Mouse (Mus musculus) lung, embryonic 14.5 days (tissue): ENCODE data around the gene Mfsd1. TPM values are rescaled to one million over a fixed set of nuclear protein-coding genes. Genes with fewer than 3 reads are reported as not detected.

ENCODE experiments used
- ATAC-seq: fragments of 200-750 bp; cut with Nextera tagmentation; 2 replicates; pipeline ENCODE4 v1.8.0; 2017; ENCODE audit warnings: mild to moderate bottlenecking, moderate TSS enrichment, moderate library complexity; ENCODE audit not compliant: insufficient read depth
- DNase-seq: peaks from one replicate; pipeline ENCODE4 v3.0.0-alpha.2; 2015
- H3K27ac ChIP-seq: fragments of 300-500 bp; sonication (generic); 2 replicates; pipeline ENCODE4 v1.5.1; 2014; ENCODE audit warnings: low read depth, mild to moderate bottlenecking, moderate library complexity
- H3K27me3 ChIP-seq: fragments of 300-500 bp; sonication (generic); 2 replicates; pipeline ENCODE4 v1.6.1; 2014; ENCODE audit warnings: low read length, control low read depth; ENCODE audit not compliant: insufficient read depth
- H3K36me3 ChIP-seq: fragments of 300-500 bp; sonication (generic); 2 replicates; pipeline ENCODE4 v1.6.1; 2014; ENCODE audit warnings: control low read depth; ENCODE audit not compliant: insufficient read depth
- H3K4me1 ChIP-seq: fragments of 300-500 bp; sonication (generic); 2 replicates; pipeline ENCODE4 v1.6.1; 2014; ENCODE audit warnings: antibody characterized with exemption, control low read depth; ENCODE audit not compliant: insufficient read depth
- H3K4me2 ChIP-seq: fragments of 300-500 bp; sonication (generic); 2 replicates; pipeline ENCODE4 v1.6.1; 2014; ENCODE audit warnings: mild to moderate bottlenecking
- H3K4me3 ChIP-seq: fragments of 300-500 bp; sonication (generic); 2 replicates; pipeline ENCODE4 v1.5.1; 2014; ENCODE audit warnings: low read depth, low read length
- H3K9ac ChIP-seq: fragments of 300-500 bp; sonication (generic); 2 replicates; pipeline ENCODE4 v1.6.1; 2014
- H3K9me3 ChIP-seq: fragments of 300-500 bp; sonication (generic); 2 replicates; pipeline ENCODE4 v1.6.1; 2016; ENCODE audit warnings: low read depth, low read length, control low read depth
- CTCF ChIP-seq: IDR thresholded peaks from 2 replicates; pipeline ENCODE4 v1.5.1; 2016; ENCODE audit warnings: antibody characterized with exemption, low read depth
- WGBS: fragments of 180-500 bp; shearing (Covaris S2); extraction: QIAGEN DNeasy Blood & Tissue Kit; methylation state at CpG from one replicate; pipeline ENCODE4 v1.1.7; 2014; 5-methylcytosine and 5-hydroxymethylcytosine counted together
- polyA plus RNA-seq: library from polyadenylated mRNA; unstranded; fragments of >200 nt; fragmentation: Nextera tagmentation; extraction: Ambion mirVana; gene quantifications from 2 replicates; pipeline ENCODE4 v1.2.1, GENCODE M21; 2014

Gene Mfsd1
- polyA plus RNA-seq, 1 experiment from 2014 or later = 54.4 TPM

- no peak for TF ChIP-seq CTCF
- H3K9me3 ChIP-seq = no peaks in the 10 kb centered on the region
- no peaks in the 10 kb centered on the region for H3K4me1 ChIP-seq
- 85% methylated on average over 6 of the region's 6 CpGs for WGBS
- no peak for DNase-seq
- no peaks in the 10 kb centered on the region for H3K27me3 ChIP-seq
- H3K27ac ChIP-seq = no peak overlapping the region
- H3K36me3 ChIP-seq = no peaks in the 10 kb centered on the region
- no peak overlapping the region for H3K4me3 ChIP-seq
- H3K4me2 ChIP-seq = no peak overlapping the region
- no peak for ATAC-seq
- H3K9ac ChIP-seq = no peak overlapping the region
Observed at GRCm38 (mm10) chr3:67576724-67577123, 5.8 kb upstream of the Mfsd1 start.

DNA sequence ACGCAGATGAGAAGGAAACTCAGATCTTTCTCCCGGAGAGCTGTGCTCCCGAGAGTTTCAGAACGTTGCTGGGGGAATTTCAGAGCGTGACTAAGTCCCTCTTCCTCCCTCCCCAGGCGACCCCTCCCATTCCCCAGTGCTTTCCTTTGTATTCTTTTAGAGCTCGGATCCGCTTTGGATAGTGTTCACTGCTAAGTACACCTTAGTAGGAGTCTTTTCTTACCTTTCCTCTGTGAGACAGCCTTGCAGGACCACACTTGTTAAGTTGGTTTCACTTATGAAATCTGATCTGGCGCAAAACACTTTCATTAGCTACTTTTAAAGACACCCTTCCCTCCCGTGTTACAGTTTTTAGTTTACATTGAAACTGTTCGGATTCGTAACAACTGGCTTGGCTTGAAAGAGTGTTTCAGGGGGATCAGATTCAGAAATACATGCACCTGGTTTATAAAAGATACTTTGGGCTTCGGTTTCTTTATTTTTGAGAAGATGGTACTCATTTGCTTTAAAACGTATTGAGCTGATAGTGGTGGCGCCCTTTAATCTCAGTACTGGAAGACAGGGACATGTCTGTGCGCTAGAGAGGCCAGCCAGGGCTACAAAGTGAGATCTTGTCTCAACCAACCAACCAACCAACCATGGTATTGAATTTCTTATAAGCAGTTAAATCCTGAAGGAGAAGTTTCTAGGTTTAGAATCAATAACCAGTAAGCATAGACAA is 744 bp downstream of the Mfsd1 start:
- WGBS = 14% methylated on average over 16 of the region's 16 CpGs
- DNase-seq (no peak), ATAC-seq (peak; percentile 41; the same call in 1 of the 2 replicates)
- no peaks in the 10 kb centered on the region for H3K9me3 ChIP-seq
- H3K4me2 ChIP-seq = peak overlapping the region; percentile 92
- no peak overlapping the region for H3K27ac ChIP-seq
- H3K4me3 ChIP-seq = peak overlapping the region; percentile 83
- H3K4me1 ChIP-seq = peaks cover 7% of the 10 kb centered on the region
- peak overlapping the region; percentile 68 for H3K9ac ChIP-seq
- H3K36me3 ChIP-seq = peaks cover 4% of the 10 kb centered on the region; the same call in 1 of the 2 replicates
- H3K27me3 ChIP-seq = no peaks in the 10 kb centered on the region
- no peak for TF ChIP-seq CTCF

- WGBS = 69% methylated on average over 6 of the region's 6 CpGs
- peak overlapping the region; percentile 92 for H3K4me2 ChIP-seq
- peaks cover 8% of the 10 kb centered on the region; the same call in 1 of the 2 replicates for H3K36me3 ChIP-seq
- H3K27ac ChIP-seq = no peak overlapping the region
- H3K4me3 ChIP-seq = peak overlapping the region; percentile 83
- DNase-seq = no peak
- no peaks in the 10 kb centered on the region for H3K9me3 ChIP-seq
- peak overlapping the region; percentile 68 for H3K9ac ChIP-seq
- ATAC-seq = no peak
- peaks cover 7% of the 10 kb centered on the region for H3K4me1 ChIP-seq
- H3K27me3 ChIP-seq = no peaks in the 10 kb centered on the region
- no peak for TF ChIP-seq CTCF
Observed at GRCm38 (mm10) chr3:67583846-67584186, 1.3 kb downstream of the Mfsd1 start.

GRCm38 (mm10) chr3:67586511-67586910 is 4.0 kb downstream of the Mfsd1 start:
- Histone ChIP-seq H3K4me2 (no peak overlapping the region), H3K4me1 (peaks cover 7% of the 10 kb centered on the region), H3K4me3 (no peak overlapping the region), H3K9me3 (no peaks in the 10 kb centered on the region), H3K27me3 (no peaks in the 10 kb centered on the region), H3K36me3 (peaks cover 29% of the 10 kb centered on the region; the same call in 1 of the 2 replicates), H3K9ac (no peak overlapping the region), H3K27ac (no peak overlapping the region)
- DNase-seq (no peak), ATAC-seq (no peak)
- 91% methylated on average over 2 of the region's 2 CpGs for WGBS
- TF ChIP-seq CTCF = no peak

- no peak overlapping the region for H3K9ac ChIP-seq
- TF ChIP-seq CTCF = no peak
- H3K4me3 ChIP-seq = no peak overlapping the region
- H3K9me3 ChIP-seq = no peaks in the 10 kb centered on the region
- H3K27me3 ChIP-seq = no peaks in the 10 kb centered on the region
- DNase-seq = no peak
- WGBS = 81% methylated on average over 9 of the region's 9 CpGs
- H3K4me1 ChIP-seq = peaks cover 7% of the 10 kb centered on the region
- no peak overlapping the region for H3K4me2 ChIP-seq
- H3K27ac ChIP-seq = no peak overlapping the region
- peaks cover 37% of the 10 kb centered on the region; the same call in 1 of the 2 replicates for H3K36me3 ChIP-seq
- no peak for ATAC-seq
Observed at GRCm38 (mm10) chr3:67587430-67587829, 4.9 kb downstream of the Mfsd1 start.

- WGBS = 43% methylated on average over 13 of the region's 13 CpGs
- peaks cover 41% of the 10 kb centered on the region for H3K36me3 ChIP-seq
- peak; percentile 67 for DNase-seq
Observed at GRCm38 (mm10) chr3:67601616-67602138, 19.1 kb downstream of the Mfsd1 start.

GRCm38 (mm10) chr3:67618222-67618621 is 35.7 kb downstream of the Mfsd1 start:
- no peaks in the 10 kb centered on the region for H3K4me1 ChIP-seq
- no peaks in the 10 kb centered on the region for H3K27me3 ChIP-seq
- DNase-seq (no peak), ATAC-seq (no peak)
- H3K9ac ChIP-seq = no peak overlapping the region
- no peak overlapping the region for H3K4me2 ChIP-seq
- no peaks in the 10 kb centered on the region for H3K36me3 ChIP-seq
- no peak overlapping the region for H3K27ac ChIP-seq
- no peaks in the 10 kb centered on the region for H3K9me3 ChIP-seq
- no peak overlapping the region for H3K4me3 ChIP-seq
- TF ChIP-seq CTCF = no peak

More at GRCm38 (mm10) chr3:67601616-67602138, 19.1 kb downstream of the Mfsd1 start:
- H3K4me3 ChIP-seq = no peak overlapping the region
- H3K9me3 ChIP-seq = no peaks in the 10 kb centered on the region
- peak; percentile 90 for ATAC-seq
- H3K4me2 ChIP-seq = no peak overlapping the region
- H3K4me1 ChIP-seq = no peaks in the 10 kb centered on the region
- no peak for TF ChIP-seq CTCF
- no peaks in the 10 kb centered on the region for H3K27me3 ChIP-seq
- H3K27ac ChIP-seq = no peak overlapping the region
- no peak overlapping the region for H3K9ac ChIP-seq
